Mouse (Mus musculus) C2C12 (cell line): ENCODE results near the gene Otulin. TPM values are rescaled to one million over a fixed set of nuclear protein-coding genes. Genes with fewer than 3 reads are reported as not detected.

Experiments
- H3K27me3 ChIP-seq: one replicate; pipeline ENCODE4 v1.6.1; 2011; ENCODE audit not compliant: control insufficient read depth, insufficient read depth, insufficient read length
- H3K36me3 ChIP-seq: one replicate; pipeline ENCODE4 v1.6.1; 2011; ENCODE audit not compliant: control insufficient read depth, insufficient read depth
- H3K4me3 ChIP-seq: one replicate; pipeline ENCODE4 v1.5.1; 2011; ENCODE audit warnings: mild to moderate bottlenecking, control low read depth; ENCODE audit not compliant: poor library complexity, insufficient read depth, severe bottlenecking
- H3K79me2 ChIP-seq: one replicate; pipeline ENCODE4 v1.6.1; 2011; ENCODE audit not compliant: control insufficient read depth, insufficient read depth
- H3K79me3 ChIP-seq: one replicate; pipeline ENCODE4 v1.6.1; 2011; ENCODE audit warnings: low read depth, control low read depth
- H3ac ChIP-seq: one replicate; pipeline ENCODE3; 2011; ENCODE audit warnings: low read depth; ENCODE audit not compliant: control insufficient read depth, insufficient read length
- CEBPB ChIP-seq: IDR thresholded peaks from one replicate; pipeline ENCODE4 v1.6.1; 2011; ENCODE audit warnings: low read depth, mild to moderate bottlenecking, control low read depth, moderate library complexity
- CTCF ChIP-seq: IDR thresholded peaks from one replicate; pipeline ENCODE4 v1.5.1; 2011; ENCODE audit not compliant: control insufficient read depth, insufficient read depth, insufficient read length
- FOSL1 ChIP-seq: IDR thresholded peaks from one replicate; pipeline ENCODE4 v1.8.0; 2011; ENCODE audit warnings: mild to moderate bottlenecking, low read length; ENCODE audit not compliant: poor library complexity, insufficient read depth, severe bottlenecking
- MAX ChIP-seq: IDR thresholded peaks from one replicate; pipeline ENCODE4 v1.6.1; 2011; ENCODE audit warnings: mild to moderate bottlenecking, control low read depth
- MYOD1 ChIP-seq: IDR thresholded peaks from one replicate; pipeline ENCODE4 v1.6.1; 2011; ENCODE audit warnings: low read depth; ENCODE audit not compliant: control insufficient read depth, insufficient read length
- MYOG ChIP-seq: IDR thresholded peaks from one replicate; pipeline ENCODE4 v1.6.1; 2011; ENCODE audit not compliant: control insufficient read depth, insufficient read length; ENCODE audit errors: extremely low read depth
- USF1 ChIP-seq: IDR thresholded peaks from one replicate; pipeline ENCODE4 v1.6.1; 2011; ENCODE audit warnings: low read depth, mild to moderate bottlenecking, control low read depth, moderate library complexity
- polyA plus RNA-seq: library from polyadenylated mRNA; unstranded; fragments of >200 nt; fragmentation: generic; extraction: Trizol; gene quantifications from one replicate; pipeline ENCODE4 v1.2.1, GENCODE M21; 2012; ENCODE audit warnings: missing spikeins

Otulin gene
- polyA plus RNA-seq, 1 experiment = 48.8 TPM

GRCm38 (mm10) chr15:27567356-27567755 is 63.1 kb downstream of the Otulin start:
- TF ChIP-seq CTCF (no peak), MYOG (no peak), USF1 (no peak)
- Histone ChIP-seq H3ac (no peak overlapping the region), H3K4me3 (no peak overlapping the region), H3K79me3 (no peaks in the 10 kb centered on the region), H3K27me3 (no peaks in the 10 kb centered on the region), H3K36me3 (peaks cover 97% of the 10 kb centered on the region), H3K79me2 (peaks cover 9% of the 10 kb centered on the region)

- Histone ChIP-seq H3K27me3 (no peaks in the 10 kb centered on the region), H3K4me3 (no peak overlapping the region), H3K36me3 (peaks cover 98% of the 10 kb centered on the region), H3ac (no peak overlapping the region), H3K79me3 (no peaks in the 10 kb centered on the region), H3K79me2 (peaks cover 17% of the 10 kb centered on the region)
- no peak for TF ChIP-seq MYOD1
- no peak for TF ChIP-seq MAX
- TF ChIP-seq CEBPB = no peak
- TF ChIP-seq FOSL1 = no peak
- no peak for TF ChIP-seq MYOG
Measured at GRCm38 (mm10) chr15:27565626-27566185, 64.8 kb downstream of the Otulin start.

- H3K36me3 ChIP-seq = peaks cover 96% of the 10 kb centered on the region
- no peak overlapping the region for H3K4me3 ChIP-seq
- peaks cover 26% of the 10 kb centered on the region for H3K79me2 ChIP-seq
- TF ChIP-seq FOSL1 (no peak), MYOD1 (no peak), CEBPB (no peak), MYOG (no peak)
- H3K79me3 ChIP-seq = no peaks in the 10 kb centered on the region
- H3K27me3 ChIP-seq = no peaks in the 10 kb centered on the region
- no peak overlapping the region for H3ac ChIP-seq
Measured at GRCm38 (mm10) chr15:27564106-27565100, 66.1 kb downstream of the Otulin start.

- Histone ChIP-seq H3K36me3 (peaks cover 96% of the 10 kb centered on the region), H3K79me2 (peaks cover 54% of the 10 kb centered on the region), H3K4me3 (no peak overlapping the region), H3K27me3 (no peaks in the 10 kb centered on the region), H3K79me3 (peaks cover 2% of the 10 kb centered on the region), H3ac (no peak overlapping the region)
- TF ChIP-seq USF1 = no peak
- no peak for TF ChIP-seq FOSL1
- no peak for TF ChIP-seq MYOG
- TF ChIP-seq MYOD1 = no peak
- TF ChIP-seq MAX = no peak
- no peak for TF ChIP-seq CEBPB
- TF ChIP-seq CTCF = no peak
Measured at GRCm38 (mm10) chr15:27560315-27560714, 70.2 kb downstream of the Otulin start.

- Histone ChIP-seq H3K27me3 (no peaks in the 10 kb centered on the region), H3ac (no peak overlapping the region), H3K4me3 (no peak overlapping the region), H3K36me3 (peaks cover 96% of the 10 kb centered on the region), H3K79me3 (peaks cover 2% of the 10 kb centered on the region), H3K79me2 (peaks cover 67% of the 10 kb centered on the region)
- no peak for TF ChIP-seq USF1
- no peak for TF ChIP-seq CTCF
- no peak for TF ChIP-seq CEBPB
- no peak for TF ChIP-seq MYOD1
- TF ChIP-seq FOSL1 = no peak
- no peak for TF ChIP-seq MAX
Measured at GRCm38 (mm10) chr15:27558456-27559147, 71.9 kb downstream of the Otulin start.
